Mouse (Mus musculus): ENCODE results near the gene Phrf1.
"Not testable (repeated sequence)": the region's sequence is repeated elsewhere in the genome, so short reads cannot be mapped to it uniquely, and the experiment has no call there.

Phrf1 gene

GRCm38 (mm10) chr7:141213605-141214235, 14.9 kb upstream of the Phrf1 start, which contains the start of gene Lmntd2:
Gene Lmntd2 (minus strand): TSS chr7:141214080.
- no peak for DNase-seq

- DNase-seq, result no peak
These were observed 14.3 kb upstream of the Phrf1 start for GRCm38 (mm10) chr7:141214310-141214709.

DNA sequence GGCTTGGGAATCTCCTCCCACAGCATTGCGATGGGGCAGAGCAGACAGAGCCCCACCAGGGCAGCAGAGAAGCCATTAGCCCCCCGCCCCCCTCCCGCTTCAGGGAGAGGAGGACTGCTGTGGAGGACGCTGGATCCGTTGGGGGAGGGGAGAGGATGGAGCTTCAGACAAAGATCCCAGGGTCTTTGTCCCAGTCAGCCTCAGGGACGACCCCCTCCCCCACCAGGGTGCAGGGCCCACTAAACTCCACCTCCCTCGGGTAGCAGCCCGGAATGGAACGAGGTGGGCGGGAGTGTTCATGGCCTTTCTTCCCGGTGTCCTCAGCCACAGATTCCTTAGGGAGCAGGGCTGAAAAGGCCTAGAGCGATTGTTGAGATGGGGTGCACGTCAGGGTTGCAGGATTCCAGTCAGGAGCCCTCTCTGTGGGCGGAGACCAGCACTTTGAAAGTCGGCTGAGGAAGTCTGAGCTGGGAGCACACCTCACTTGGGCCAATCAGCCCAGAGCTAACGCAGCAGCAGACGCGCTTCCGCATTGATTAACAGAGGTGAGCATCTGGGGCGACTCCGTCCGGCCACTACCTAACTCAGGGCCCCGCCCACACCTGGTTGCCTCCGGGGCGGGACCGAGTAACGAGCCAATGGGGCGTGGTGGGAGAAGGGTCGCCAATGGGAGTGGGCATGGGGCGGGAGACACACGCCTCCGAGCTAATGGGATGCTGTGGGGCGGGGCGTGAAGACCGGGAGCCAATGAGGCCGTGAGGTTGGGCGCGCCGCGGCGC, 13.3 kb upstream of the Phrf1 start, which contains the start of gene Rassf7:
Rassf7 (plus strand) TSS at position 760 of the 779 bp plus-strand sequence.
- peak; percentile 98 for DNase-seq

DNA sequence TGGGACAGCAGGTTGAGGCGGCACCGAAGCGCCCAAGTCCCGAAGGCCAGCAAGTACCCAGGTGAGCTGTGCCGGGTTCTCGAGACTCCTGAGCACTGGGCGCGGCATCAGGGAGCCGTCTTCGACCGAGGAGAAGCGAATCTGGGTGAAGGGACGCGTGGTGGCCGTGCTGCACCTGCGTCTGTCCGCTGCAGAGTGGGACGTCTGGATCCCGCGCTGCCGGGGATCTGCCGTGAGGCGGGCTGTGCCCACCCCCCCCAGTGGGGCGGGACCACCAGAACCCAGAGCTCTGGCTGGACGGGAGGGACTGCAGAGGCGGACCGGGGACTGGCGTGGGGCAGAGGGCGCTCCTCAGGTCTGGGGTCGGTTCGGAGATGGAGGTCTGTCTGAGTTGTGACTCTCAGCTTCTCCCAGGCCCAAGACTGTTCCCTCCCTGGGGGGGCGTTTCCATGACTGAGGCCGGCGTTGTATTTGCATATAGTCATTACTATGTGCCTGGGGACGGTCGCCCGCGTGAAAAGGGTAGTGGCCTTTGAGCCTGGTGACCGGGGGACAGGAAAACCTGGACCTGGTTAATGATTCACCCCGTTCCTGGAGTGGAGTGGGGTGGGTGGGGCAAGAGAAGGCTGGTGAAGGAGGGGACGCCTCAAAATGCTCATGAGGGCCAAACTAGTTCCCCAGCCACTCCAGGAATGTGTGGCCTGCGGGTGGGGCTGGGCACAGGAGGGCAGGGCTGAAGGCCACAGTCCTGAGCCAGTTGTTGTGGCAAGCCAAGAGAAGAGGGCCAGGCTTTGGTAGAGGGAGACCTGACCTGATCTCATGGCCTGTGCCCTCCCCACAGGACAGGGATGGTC, 12.5 kb upstream of the Phrf1 start:
- peak; percentile 93 for DNase-seq

GRCm38 (mm10) chr7:141216894-141217293, 11.7 kb upstream of the Phrf1 start:
- no peak for DNase-seq

DNA sequence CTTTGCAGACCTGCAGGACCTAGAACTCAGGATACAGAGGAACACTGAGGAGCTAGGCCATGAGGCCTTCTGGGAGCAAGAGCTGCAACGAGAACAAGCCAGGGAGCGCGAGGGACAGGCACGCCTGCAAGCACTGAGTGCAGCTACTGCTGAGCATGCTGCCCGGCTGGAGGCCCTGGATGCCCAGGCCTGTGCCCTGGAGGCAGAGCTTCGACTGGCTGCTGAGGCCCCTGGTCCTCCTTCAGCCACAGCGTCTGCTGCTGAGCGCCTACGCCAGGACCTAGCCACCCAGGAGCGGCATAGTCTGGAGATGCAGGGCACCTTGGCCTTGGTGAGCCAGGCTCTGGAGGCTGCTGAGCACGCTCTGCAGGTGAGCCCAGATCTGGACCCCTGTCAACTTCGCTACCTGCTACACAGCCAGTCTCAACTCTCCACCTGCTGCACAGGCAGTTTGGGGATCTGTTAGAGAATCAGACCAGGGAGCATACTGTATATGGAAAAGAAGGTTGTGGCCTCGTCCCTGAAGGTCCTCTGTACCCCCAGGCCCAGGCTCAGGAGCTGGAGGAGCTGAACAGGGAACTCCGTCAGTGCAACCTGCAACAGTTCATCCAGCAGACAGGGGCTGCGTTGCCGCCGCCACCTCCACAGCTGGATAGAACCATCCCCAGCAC, 11.1 kb upstream of the Phrf1 start:
- DNase-seq, result no peak

DNA sequence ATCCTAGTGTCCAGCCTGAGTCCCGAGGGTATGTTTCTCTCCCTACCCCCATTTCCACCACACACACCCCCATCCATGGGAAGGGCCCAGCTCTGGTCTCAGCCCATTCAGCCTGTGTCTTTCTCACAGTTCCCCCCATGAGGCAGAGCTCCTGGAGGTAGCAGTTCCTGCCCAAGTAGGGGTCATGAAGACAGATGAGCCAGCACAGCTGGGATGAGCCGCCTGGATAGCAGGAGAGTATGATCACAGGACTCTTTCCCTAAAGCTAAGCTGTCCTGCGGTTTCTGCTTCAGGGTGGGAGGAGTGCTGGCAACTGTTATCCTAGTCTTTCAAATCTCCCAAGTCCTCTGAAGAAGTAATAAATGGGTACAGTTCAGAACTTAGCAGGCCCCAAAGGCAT, 10.4 kb upstream of the Phrf1 start:
- no peak for DNase-seq

DNA sequence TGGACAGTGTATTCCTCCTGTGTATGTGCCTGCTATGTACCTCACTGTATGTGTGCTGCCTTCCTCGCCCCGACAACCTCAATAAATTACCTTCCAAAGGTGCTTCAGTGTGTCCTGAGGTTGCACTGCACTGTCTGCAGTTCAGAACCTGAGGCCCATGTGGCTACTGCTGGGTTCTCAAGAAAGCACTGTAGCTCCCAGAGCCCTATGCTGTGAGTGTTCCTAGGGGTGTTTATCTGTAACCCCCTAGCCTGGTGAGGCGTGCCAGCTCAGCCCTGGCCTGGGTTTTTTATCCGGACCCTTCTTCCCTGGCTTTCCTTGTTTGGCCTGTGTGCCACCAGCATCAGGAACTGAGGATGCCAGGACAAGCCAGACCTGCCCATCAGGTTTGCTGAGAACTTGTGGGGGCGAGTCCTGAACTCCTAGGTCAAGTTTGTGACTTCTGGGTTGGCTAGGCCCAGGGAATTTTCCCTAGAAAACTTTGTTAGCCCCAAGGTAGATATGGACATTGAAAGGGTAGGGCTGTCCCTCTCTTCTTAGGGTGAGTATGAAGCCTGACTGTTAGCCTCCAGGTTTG, 9.9 kb upstream of the Phrf1 start:
- DNase-seq, result no peak

GRCm38 (mm10) chr7:141219558-141220099, 9.0 kb upstream of the Phrf1 start:
- no peak for DNase-seq

- no peak for DNase-seq
These were observed 8.2 kb upstream of the Phrf1 start for GRCm38 (mm10) chr7:141220377-141220776.

DNA sequence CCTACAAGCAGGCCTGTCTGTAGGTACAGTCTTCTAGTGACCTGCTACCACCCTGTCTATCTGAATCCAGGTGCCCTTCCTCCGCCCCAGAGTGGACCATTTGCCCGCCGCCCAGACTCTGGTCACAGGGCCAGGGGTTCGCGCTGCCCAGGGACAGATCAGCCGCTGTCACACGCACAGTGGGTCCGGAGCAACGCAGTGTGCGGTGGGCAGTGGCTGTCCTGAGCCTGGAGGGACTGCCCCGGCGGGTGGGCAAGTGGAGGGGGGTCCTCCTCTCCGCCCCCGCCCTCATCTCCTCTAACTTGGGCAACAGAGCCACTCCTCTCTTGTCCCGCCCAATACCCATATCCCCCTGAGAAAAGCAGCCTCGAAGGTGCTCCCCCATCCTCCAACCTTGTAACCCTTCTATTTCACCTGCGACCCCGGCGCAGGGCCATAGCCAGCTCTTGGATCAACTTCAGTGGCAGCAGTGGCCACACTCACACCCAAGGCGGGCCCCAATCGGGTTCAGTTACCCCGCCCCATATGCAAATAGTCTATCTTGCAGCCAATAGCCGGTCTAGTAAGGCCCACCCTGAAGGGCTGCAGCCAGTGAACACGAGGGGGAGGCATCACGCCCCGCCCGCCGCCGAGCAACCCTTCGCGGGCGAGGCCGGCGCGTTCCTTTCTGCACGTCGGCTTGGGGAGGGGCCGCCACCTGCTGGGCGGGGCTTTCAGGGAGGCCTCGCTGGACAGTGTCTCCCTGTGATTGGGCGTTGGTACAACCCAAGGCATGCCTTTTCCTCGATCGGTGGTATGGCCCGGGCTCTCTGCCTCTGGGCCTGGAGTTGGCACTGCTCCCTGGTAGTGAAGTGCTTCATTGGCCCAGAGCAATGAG, 7.1 kb upstream of the Phrf1 start:
- peak; percentile 98 for DNase-seq

DNA sequence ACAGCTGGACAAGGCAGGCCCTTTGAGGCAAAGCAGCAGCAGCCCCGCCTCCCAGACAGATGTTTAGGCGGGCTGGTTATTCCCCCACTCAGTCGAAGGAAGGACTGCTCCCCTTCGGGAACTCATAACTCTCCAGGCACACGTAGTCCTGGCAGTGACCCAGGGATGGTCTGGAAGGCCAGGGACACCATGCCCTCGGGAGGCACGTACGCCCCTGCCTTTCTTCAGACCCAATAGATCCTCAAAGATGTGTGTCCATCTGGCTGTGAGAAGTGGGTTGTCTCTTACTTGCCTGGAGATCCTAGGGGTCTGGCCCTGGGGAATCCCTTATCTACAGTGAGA, 6.5 kb upstream of the Phrf1 start:
- no peak for DNase-seq

GRCm38 (mm10) chr7:141222696-141223215, 5.8 kb upstream of the Phrf1 start:
- no peak for DNase-seq

DNA sequence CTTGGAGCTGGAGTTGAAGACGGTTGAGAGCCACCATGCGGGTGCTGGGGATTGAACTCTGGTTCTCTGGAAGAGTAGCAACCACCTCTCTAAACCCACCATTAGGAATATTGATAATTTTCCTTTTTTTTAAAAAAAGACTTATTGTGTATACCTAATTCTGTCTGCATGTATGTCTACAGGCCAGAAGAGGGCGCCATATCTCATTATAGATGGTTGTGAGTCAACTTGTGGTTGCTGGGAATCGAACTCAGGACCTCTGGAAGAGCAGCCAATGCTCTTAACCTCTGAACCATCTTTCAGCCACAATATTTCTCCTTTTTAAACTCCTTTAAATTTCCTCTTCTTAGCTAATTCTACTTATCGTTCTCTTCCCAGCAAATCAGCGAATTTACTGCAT, 2.0 kb upstream of the Phrf1 start:
- no peak for DNase-seq

DNA sequence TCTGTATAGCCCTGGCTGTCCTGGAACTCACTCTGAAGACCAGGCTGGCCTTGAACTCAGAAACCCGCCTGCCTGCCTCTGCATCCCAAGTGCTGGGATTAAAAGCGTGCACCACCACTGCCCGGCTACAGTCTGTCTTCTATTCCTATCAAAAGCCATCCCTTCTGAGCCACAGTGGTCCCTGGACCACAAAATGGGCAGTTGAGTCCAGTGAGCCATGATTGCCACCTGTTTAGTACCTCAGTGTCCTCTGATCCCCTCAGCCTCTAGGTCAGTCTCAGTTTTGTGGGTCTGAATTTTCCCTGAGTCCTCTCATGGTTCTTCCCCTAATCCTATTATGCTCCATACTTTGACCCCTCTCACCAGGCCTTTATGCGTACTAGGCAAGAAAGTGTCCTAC, 788 bp upstream of the Phrf1 start:
- DNase-seq, result no peak

- DNase-seq, result no peak
These were observed 1.1 kb downstream of the Phrf1 start for GRCm38 (mm10) chr7:141229702-141230101.

DNA sequence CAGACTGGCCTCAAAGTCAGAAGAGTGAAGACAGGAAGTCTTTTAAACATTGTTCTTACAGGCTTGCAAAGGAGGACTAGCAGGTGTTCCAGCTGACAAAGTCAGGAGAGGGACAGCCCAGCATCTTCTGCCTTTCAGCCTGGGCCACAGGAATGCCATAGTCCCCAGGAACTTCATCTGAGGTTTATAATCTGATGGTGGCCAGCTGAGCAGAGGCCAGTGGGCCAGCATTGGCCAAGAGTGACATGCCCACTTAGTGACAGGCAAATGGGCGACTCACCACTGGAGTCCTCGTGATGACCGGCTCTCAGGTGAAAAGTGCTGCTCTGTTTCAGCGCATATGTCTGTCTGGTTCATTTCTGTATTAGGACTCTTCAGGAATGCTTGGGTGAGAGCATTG, 2.0 kb downstream of the Phrf1 start:
- no peak for DNase-seq

DNA sequence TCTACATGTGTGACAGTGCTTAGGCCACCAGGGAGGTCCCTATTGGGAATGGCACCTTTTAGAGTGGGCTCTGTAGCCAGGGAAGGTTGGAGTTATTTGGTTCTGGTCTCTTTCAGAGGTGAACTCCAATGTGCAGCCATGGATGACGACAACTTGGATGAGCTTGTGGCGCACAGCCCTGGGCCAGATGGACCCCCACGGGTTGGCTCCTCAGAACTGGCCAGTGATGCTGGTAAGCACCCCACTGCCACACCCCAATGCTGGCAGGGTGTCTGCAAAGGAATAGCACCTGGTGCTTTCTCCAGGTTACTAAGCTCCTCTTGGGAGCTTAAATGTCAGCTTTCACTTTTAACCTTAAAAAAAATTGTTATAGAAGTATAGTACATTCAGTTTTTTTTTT, 2.5 kb downstream of the Phrf1 start:
- DNase-seq, result no peak

DNA sequence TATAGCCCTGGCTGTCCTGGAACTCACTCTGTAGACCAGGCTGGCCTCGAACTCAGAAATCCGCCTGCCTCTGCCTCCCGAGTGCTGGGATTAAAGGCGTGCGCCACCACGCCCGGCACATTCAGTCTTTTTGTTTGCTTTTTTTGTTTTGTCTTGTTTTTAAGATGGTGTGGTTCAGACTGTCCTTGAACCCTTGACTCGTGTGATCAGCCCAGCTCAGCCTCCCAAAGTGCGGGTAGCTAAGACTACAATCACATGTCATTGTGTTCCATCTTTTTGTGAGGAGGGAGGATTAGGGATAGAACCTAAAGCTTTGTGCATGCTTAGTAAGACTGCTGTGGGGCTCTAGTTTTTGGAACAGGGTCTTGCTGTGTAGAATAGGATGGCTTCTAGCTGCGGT, 3.0 kb downstream of the Phrf1 start:
- no peak for DNase-seq

- DNase-seq, result not testable (repeated sequence)
These were observed 21.9 kb downstream of the Phrf1 start for GRCm38 (mm10) chr7:141250486-141250885.

- no peak for DNase-seq
These were observed 27.6 kb downstream of the Phrf1 start for GRCm38 (mm10) chr7:141256159-141256558.
